Mouse (Mus musculus): ENCODE data around the gene Rps19bp1. TPM values are rescaled to one million over a fixed set of nuclear protein-coding genes. Genes with fewer than 3 reads are reported as not detected.

Rps19bp1 gene
- total RNA-seq, 2 experiments from 2014 or later: 42.6 to 48.1 TPM

- no peak for DNase-seq (ENCODE audit: low spot score in 2 of 2)
These were observed 6.4 kb downstream of the Rps19bp1 start for GRCm38 (mm10) chr15:80257602-80258239.

GRCm38 (mm10) chr15:80256656-80257601 is 7.2 kb downstream of the Rps19bp1 start:
- no peak for DNase-seq (ENCODE audit: low spot score in 2 of 2)

GRCm38 (mm10) chr15:80256242-80256641 is 7.9 kb downstream of the Rps19bp1 start:
- DNase-seq (ENCODE audit: low spot score in 2 of 2): peak; percentile 32 to 37

- DNase-seq (ENCODE audit: low spot score in 2 of 2): peak; percentile 78 to 80
These were observed 8.4 kb downstream of the Rps19bp1 start for GRCm38 (mm10) chr15:80255646-80256121.

GRCm38 (mm10) chr15:80254847-80255645 is 9.1 kb downstream of the Rps19bp1 start, which contains the start of gene Atf4:
Gene Atf4 (plus strand): TSS chr15:80255184.
- peak; percentile 92 to 98 for DNase-seq (ENCODE audit: low spot score in 2 of 2)

GRCm38 (mm10) chr15:80254207-80254606 is 9.9 kb downstream of the Rps19bp1 start:
- DNase-seq (ENCODE audit: low spot score in 2 of 2): peak; percentile 55 to 67

GRCm38 (mm10) chr15:80253530-80253929 is 10.6 kb downstream of the Rps19bp1 start:
- DNase-seq (ENCODE audit: low spot score in 2 of 2): no peak

GRCm38 (mm10) chr15:80250586-80250985 is 13.5 kb downstream of the Rps19bp1 start:
- DNase-seq (ENCODE audit: low spot score in 2 of 2): no peak

GRCm38 (mm10) chr15:80249672-80250071 is 14.4 kb downstream of the Rps19bp1 start:
- DNase-seq (ENCODE audit: low spot score in 2 of 2): no peak

GRCm38 (mm10) chr15:80248596-80248995 is 15.5 kb downstream of the Rps19bp1 start:
- no peak for DNase-seq (ENCODE audit: low spot score in 2 of 2)

- DNase-seq (ENCODE audit: low spot score in 2 of 2): no peak
These were observed 16.0 kb downstream of the Rps19bp1 start for GRCm38 (mm10) chr15:80248135-80248534.

- DNase-seq (ENCODE audit: low spot score in 2 of 2): no peak
These were observed 28.6 kb downstream of the Rps19bp1 start, which contains the start of gene AC140267.1 for GRCm38 (mm10) chr15:80235535-80235934. Gene AC140267.1 (plus strand): TSS chr15:80235835.

GRCm38 (mm10) chr15:80233733-80234509 is 30.2 kb downstream of the Rps19bp1 start, which contains the start of gene Mief1:
Gene Mief1 (plus strand): TSS chr15:80234018.
- peak; percentile 97 to 98 for DNase-seq (ENCODE audit: low spot score in 2 of 2)

GRCm38 (mm10) chr15:80233053-80233452 is 31.1 kb downstream of the Rps19bp1 start:
- no peak for DNase-seq (ENCODE audit: low spot score in 2 of 2)

- DNase-seq (ENCODE audit: low spot score in 2 of 2): no peak
These were observed 31.8 kb downstream of the Rps19bp1 start for GRCm38 (mm10) chr15:80232331-80232730.

GRCm38 (mm10) chr15:80228071-80228800 is 35.9 kb downstream of the Rps19bp1 start:
- DNase-seq (ENCODE audit: low spot score in 2 of 2): no peak

GRCm38 (mm10) chr15:80225796-80226195 is 38.3 kb downstream of the Rps19bp1 start:
- DNase-seq (ENCODE audit: low spot score in 2 of 2): peak; percentile 50 to 66

- peak; percentile 83 to 90 for DNase-seq (ENCODE audit: low spot score in 2 of 2)
These were observed 38.9 kb downstream of the Rps19bp1 start for GRCm38 (mm10) chr15:80225208-80225607.

GRCm38 (mm10) chr15:80223751-80224150 is 40.4 kb downstream of the Rps19bp1 start:
- no peak for DNase-seq (ENCODE audit: low spot score in 2 of 2)

All from adrenal gland, adult 18-20 months (tissue).